In the genomic region with DNA sequence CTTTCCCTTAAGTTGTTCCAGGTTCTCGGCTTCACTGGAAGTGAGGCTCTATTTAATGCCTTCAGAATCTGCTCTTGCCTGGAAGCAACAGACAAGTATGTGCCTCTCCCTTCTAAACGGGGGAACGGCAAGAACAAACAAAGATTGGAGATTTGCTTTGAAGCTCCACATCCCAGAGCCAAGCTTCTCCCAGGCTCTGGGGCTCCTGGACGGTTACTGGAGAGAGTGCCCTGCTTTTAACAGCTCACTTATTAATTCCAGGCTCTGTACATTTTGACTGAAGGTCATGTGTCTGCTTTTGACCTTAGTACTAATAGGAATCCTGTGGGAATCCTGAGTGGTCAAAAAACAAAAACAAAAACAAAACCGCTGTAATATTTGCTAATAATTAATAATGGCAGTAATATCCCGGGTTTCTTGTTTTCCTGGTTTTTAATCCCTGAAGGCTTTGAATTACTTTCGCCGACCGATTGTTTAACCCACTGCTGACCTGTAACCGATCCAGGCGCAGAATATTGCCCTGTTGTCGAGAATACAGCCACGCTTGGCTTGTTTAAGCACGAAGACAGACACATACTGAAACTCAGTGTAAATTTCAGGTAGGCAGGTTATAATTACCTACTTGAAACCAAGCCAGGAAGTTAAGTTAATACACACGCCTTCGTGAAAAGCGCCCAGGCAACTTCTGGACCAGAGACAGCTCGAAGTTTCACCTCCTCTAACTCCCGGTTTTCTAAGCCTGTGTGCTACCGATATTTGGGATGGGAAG, we compare ENCODE assay signal across 16 mouse cellular contexts. TPM values are rescaled to one million over a fixed set of nuclear protein-coding genes. Genes with fewer than 3 reads are reported as not detected.
A peak's percentile ranks its signal among the peaks of the same experiment; 100 is the strongest.
DNase-seq lines count a peak whose midpoint lies in the region; ATAC-seq and TF ChIP-seq lines count a peak whose summit lies in the region.
"Had no signal": no experiment of that assay in that cellular context is flagged by ENCODE, and none has a peak within 500 bp of the region (broad histone marks: within the 10 kb centered on the region; RNA-seq: fewer than 3 reads in every experiment).

No protein-coding gene starts in this region.

- no peak overlapping the region for H3K9ac ChIP-seq in lung, embryonic 14.5 days
- peak overlapping the region; percentile 43; the same call in 1 of the 2 replicates for H3K9ac ChIP-seq in limb, embryonic 11.5 days (ENCODE audit: low read length)
- H3K9ac ChIP-seq: midbrain, embryonic 12.5 days had no signal

- no peak for TF ChIP-seq CTCF in lung, embryonic 14.5 days (IDR thresholded peaks at IDR 0.05; ENCODE audit: low read depth)

- no peak for ATAC-seq in lung, embryonic 14.5 days (ENCODE audit: insufficient read depth)
- no peak for ATAC-seq in limb, embryonic 11.5 days (ENCODE audit: insufficient number of reproducible peaks, low FRiP score, low TSS enrichment, low read depth)
- ATAC-seq in granulocyte monocyte progenitor cell, adult 5-6 weeks (replicated peaks; ENCODE audit: poor library complexity, severe bottlenecking): no peak
- ATAC-seq: Patski had no signal

- DNase-seq in lung, embryonic 14.5 days: no peak
- no peak for DNase-seq in lung, postnatal 14 days
- peak; percentile 51 for DNase-seq in kidney, adult 18-20 months
- DNase-seq in limb, embryonic 11.5 days (ENCODE audit: low spot score): no peak
- DNase-seq in yolk sac, embryonic 10.5 days (ENCODE audit: low spot score): peak; percentile 77
- DNase-seq in cerebellum, adult 11 months: no peak
- no peak for DNase-seq in urinary bladder, postnatal 36 days (ENCODE audit: low spot score in 2 of 2)
- DNase-seq: cerebellum, postnatal 36 days; gastrocnemius, postnatal 14 days; right cerebral cortex, postnatal 25 days had no signal

- H3K36me3 ChIP-seq in lung, embryonic 14.5 days (ENCODE audit: insufficient read depth): no peaks in the 10 kb centered on the region
- no peaks in the 10 kb centered on the region for H3K36me3 ChIP-seq in limb, embryonic 11.5 days (ENCODE audit: control insufficient read depth, insufficient read depth, low read length)
- H3K36me3 ChIP-seq: midbrain, embryonic 12.5 days had no signal

- no peak overlapping the region for H3K4me3 ChIP-seq in lung, embryonic 14.5 days (ENCODE audit: low read depth, low read length)
- no peak overlapping the region for H3K4me3 ChIP-seq in limb, embryonic 11.5 days (ENCODE audit: low read depth, low read length)
- H3K4me3 ChIP-seq: midbrain, embryonic 12.5 days had no signal

- 0 out of 2 replicates have a peak overlapping the region, but pooled peaks have one; percentile 15 for H3K4me2 ChIP-seq in lung, embryonic 14.5 days
- H3K4me2 ChIP-seq in limb, embryonic 11.5 days (ENCODE audit: low read depth, severe bottlenecking): no peak overlapping the region
- H3K4me2 ChIP-seq: midbrain, embryonic 12.5 days had no signal

- peaks cover 9% of the 10 kb centered on the region; the same call in 1 of the 2 replicates for H3K4me1 ChIP-seq in lung, embryonic 14.5 days (ENCODE audit: insufficient read depth)
- peaks cover 23% of the 10 kb centered on the region for H3K4me1 ChIP-seq in limb, embryonic 11.5 days (ENCODE audit: control insufficient read depth, insufficient read depth, low read length)

- no peaks in the 10 kb centered on the region for H3K9me3 ChIP-seq in lung, embryonic 14.5 days (ENCODE audit: low read depth, low read length)
- H3K9me3 ChIP-seq in limb, embryonic 11.5 days (ENCODE audit: control insufficient read depth, low read length): no peaks in the 10 kb centered on the region
- H3K9me3 ChIP-seq: midbrain, embryonic 12.5 days had no signal

- WGBS in lung, embryonic 14.5 days: 42% methylated on average over 20 of the region's 20 CpGs
- 39% methylated on average over 20 of the region's 20 CpGs for WGBS in limb, embryonic 11.5 days

- peak overlapping the region; percentile 56; the same call in 1 of the 2 replicates for H3K27ac ChIP-seq in lung, embryonic 14.5 days (ENCODE audit: low read depth)
- H3K27ac ChIP-seq in limb, embryonic 11.5 days (replicated peaks; ENCODE audit: low read depth, low read length): peak overlapping the region; percentile 23
- H3K27ac ChIP-seq: midbrain, embryonic 12.5 days had no signal

- H3K27me3 ChIP-seq in lung, embryonic 14.5 days (ENCODE audit: insufficient read depth, low read length): no peaks in the 10 kb centered on the region
- H3K27me3 ChIP-seq in limb, embryonic 11.5 days (ENCODE audit: control insufficient read depth, insufficient read depth, low read length): no peaks in the 10 kb centered on the region
- H3K27me3 ChIP-seq: Patski had no signal

RNA-seq across cellular contexts. Expression of a gene that starts 7.3 kb away (rescaled TPM):
- 0.58 and 1.2 TPM in 2 replicates for polyA plus RNA-seq in lung, embryonic 14.5 days (2014; fragmentation: Nextera tagmentation; extraction: Ambion mirVana)
- polyA plus RNA-seq in limb, embryonic 11.5 days (2014; fragmentation: Nextera tagmentation; extraction: Ambion mirVana): 1.9 TPM in 1 of 2 replicates, not detected in the other
- total RNA-seq in granulocyte monocyte progenitor cell, adult 5-6 weeks (2014; fragmentation: Nextera tagmentation): 4.6 TPM in 1 of 2 replicates, not detected in the other
- 3.8 TPM in 1 of 2 replicates, not detected in the other for total RNA-seq in granulocyte monocyte progenitor cell, adult 5-6 weeks (2017)
- polyA plus RNA-seq: heart, embryonic 16.5 days; large intestine, adult 2 months; neural tube, embryonic 14.5 days; Patski had no signal

Comparison
In these comparisons a context has a peak if more than half of its experiments do, and no peak if none do; other contexts are left out.
1. DNase-seq: peak in kidney, adult 18-20 months (single experiment) and yolk sac, embryonic 10.5 days (single experiment); none in lung, embryonic 14.5 days (single experiment), lung, postnatal 14 days (single experiment), limb, embryonic 11.5 days (single experiment), cerebellum, adult 11 months (single experiment) and urinary bladder, postnatal 36 days (0 of 2).